Mouse (Mus musculus): ENCODE measurements around the gene Padi1.

The Padi1 gene

DNA sequence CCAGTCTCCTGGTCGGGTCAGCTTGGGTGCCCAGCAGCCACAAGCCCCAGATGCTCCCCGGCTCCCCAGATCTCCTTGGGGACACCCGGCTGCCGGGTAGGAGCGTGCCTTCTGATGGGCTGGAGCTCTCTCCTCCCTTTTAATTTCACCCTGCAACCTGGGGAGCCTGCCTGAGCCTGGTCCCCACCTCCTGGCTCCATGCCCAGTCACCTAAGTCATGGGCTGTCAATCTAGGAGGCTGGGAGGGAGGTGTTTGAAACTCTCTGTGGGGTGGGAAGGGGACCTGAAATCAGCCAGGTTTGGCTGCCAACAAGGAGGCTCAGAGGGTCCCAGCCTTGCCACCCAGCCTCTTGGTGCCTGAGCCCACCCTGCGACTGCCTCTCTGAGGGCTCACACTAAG is at the start of gene Padi1:
TSS of gene Padi1 (minus strand) at position 113 of the 400 bp plus-strand sequence.
- DNase-seq (ENCODE audit: low read depth, low spot score), result no peak

GRCm38 (mm10) chr4:140892163-140892530 is 46.6 kb upstream of the Padi1 start:
- no peak for DNase-seq (ENCODE audit: low read depth, low spot score)

- DNase-seq (ENCODE audit: low read depth, low spot score), result no peak
Measured at GRCm38 (mm10) chr4:140891525-140892162, 46.1 kb upstream of the Padi1 start.

- DNase-seq (ENCODE audit: low read depth, low spot score), result no peak
Measured at GRCm38 (mm10) chr4:140883852-140884251, 38.3 kb upstream of the Padi1 start.

DNA sequence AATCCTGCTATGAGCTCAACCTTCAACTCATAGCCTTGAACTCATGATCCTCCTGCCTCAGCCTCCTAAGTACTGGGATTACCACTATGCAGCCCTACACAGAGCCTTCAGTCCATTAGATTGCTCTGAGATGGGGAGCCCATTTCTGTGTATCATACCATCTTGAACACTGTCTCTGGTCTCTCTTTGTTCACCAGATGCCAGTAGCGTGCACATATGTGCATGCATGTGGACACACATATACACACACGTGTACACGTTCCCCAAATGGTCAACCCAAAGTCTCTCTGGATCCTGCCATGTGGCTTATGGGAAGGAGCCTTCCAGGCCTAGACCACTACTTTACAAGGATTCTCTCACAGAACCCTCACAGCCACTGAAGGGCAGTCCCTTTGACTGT is 37.4 kb upstream of the Padi1 start:
- no peak for DNase-seq (ENCODE audit: low read depth, low spot score)

GRCm38 (mm10) chr4:140882365-140882764 is 36.8 kb upstream of the Padi1 start:
- DNase-seq (ENCODE audit: low read depth, low spot score), result no peak

- peak; percentile 57 for DNase-seq (ENCODE audit: low read depth, low spot score)
Measured at GRCm38 (mm10) chr4:140881771-140882170, 36.2 kb upstream of the Padi1 start.

- DNase-seq (ENCODE audit: low read depth, low spot score), result no peak
Measured at GRCm38 (mm10) chr4:140881026-140881670, 35.6 kb upstream of the Padi1 start.

DNA sequence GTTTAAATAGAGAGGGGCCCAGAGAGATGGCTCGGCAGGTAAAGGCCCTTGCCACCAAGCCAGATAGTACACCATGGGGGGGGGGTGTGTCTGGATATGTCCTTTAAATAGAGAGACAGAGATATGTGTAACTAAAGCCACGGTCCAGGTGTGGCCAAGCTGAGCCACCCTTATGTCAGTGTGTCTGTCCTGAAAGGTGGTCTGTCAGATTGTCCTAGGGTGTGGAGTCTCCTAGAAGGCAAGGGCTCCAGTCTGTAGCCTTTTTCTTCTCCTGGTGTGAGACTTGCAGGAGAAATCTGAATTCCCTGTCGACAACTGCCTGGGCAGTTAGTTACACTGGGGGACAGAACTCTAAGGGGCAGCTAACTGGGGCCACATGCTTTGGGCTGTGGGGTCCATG is 34.6 kb upstream of the Padi1 start:
- DNase-seq (ENCODE audit: low read depth, low spot score), result no peak

DNA sequence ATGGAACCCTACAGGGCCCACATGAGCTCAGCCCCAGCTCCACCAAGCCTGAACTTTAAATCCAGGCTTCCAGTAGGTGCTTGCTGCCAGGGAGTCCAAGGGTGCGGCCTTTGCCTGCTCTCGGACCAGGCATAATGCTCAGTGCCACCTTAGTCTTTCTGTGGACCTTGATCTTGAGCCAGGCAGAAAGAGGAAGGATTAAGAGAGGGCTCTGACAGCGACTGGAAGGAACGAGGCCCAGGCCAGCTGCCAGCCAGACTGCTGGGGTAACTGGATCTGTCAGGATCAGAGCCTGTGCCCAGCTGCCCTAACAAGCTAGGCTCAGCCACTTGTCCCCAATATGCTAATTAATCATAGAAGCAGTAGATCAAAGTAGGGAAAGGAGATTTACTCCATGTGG is 34.2 kb upstream of the Padi1 start:
- DNase-seq (ENCODE audit: low read depth, low spot score), result peak; percentile 53

DNA sequence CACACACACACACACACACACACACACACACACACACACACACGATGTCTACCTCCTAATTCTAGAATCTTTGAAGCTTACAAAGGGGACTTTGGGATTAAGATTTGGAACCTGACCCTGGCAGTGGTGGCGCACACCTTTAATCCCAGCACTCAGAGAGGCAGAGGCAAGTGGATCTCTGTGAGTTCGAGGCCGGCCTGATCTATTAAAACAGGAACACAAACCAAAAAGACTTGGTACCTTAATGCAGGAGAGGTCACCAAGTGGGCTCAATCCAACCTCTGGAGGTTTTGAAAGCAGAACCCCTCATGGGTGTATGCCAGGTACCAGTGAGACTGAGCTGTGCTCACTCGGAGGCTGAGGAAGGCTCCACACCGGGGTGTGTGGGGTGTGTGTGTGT is 33.5 kb upstream of the Padi1 start:
- no peak for DNase-seq (ENCODE audit: low read depth, low spot score)

- no peak for DNase-seq (ENCODE audit: low read depth, low spot score)
Measured at GRCm38 (mm10) chr4:140878655-140879054, 33.1 kb upstream of the Padi1 start.

DNA sequence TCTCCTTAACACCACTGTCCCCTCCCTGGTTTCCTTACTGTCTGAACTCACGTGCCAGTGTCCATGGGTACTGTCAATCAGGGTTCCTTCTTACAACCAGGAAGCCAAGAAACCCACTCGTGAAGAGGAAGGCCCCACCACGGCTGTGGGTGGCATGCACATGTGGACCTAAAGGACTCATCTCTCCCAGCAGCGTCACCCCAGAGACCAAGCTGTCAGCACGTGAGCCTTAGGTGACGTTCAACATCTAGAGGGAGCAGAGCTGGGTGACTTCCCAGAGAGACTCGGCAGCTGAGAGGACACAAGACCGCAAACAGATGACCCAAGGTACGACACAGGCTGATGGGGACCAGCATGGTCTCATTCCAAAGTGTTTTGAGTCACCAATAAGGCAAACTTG is 31.9 kb upstream of the Padi1 start:
- DNase-seq (ENCODE audit: low read depth, low spot score), result no peak

DNA sequence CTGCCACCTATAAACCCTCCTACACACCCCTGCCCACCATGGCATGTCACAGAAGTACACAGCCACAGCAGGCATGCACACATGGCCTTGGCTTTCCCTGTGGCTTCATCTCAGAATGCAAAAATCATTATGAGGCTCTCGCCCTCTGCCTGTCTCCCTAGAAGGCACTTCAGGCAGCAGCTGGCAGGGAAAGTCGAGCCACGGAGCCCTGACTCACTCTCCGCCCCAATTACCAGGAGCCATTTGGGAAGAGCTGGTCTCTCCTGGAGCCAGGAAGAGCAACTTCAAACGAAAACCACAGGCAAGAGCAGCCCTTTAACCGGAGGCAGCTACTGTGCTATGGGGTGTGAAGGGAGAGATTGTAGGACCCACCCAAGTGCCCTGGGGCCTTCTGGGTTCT is 31.1 kb upstream of the Padi1 start:
- DNase-seq (ENCODE audit: low read depth, low spot score), result no peak

GRCm38 (mm10) chr4:140876161-140876560 is 30.6 kb upstream of the Padi1 start:
- DNase-seq (ENCODE audit: low read depth, low spot score), result no peak

GRCm38 (mm10) chr4:140873011-140873410 is 27.4 kb upstream of the Padi1 start:
- no peak for DNase-seq (ENCODE audit: low read depth, low spot score)

GRCm38 (mm10) chr4:140872686-140872992 is 27.1 kb upstream of the Padi1 start:
- no peak for DNase-seq (ENCODE audit: low read depth, low spot score)

DNA sequence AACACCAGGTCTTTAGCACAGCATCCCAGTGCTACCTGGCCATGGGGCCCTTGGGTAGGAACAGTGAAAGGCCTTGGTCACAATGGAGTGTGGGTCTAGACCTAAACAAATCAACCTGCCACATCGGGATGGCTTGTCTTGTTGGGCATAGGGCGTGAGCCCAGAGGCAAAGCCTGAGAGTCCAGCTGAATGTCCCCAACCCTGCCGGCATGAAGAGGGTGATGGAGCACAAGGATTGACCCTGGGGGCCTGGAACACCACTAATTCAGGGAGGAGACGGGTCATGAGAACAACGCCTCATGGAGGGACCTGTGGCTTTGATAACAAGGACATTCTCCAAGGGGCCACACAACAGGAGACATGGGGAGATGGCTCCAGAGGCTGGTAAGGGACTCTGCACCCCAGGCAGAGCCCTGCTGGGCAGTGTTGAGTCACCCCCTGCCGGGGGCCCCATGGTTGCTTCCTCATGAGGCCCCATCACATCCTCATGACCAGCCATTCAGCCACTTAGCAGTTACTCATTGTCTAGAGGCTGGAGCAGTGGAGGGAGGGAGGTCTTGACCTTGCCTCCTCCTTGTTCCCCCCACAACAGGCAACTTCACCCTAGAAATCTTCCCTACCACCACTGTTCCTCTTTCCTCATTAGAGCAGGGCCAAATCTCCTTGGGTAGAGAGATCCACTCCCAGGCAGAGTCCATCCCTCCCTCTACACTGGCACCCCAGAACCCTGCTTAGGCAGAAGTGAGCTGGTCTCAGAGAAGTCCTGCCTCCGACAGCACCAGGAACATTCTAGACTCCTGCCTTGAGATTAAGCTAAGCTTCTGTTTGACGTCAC is 26.5 kb upstream of the Padi1 start:
- no peak for DNase-seq (ENCODE audit: low read depth, low spot score)

DNA sequence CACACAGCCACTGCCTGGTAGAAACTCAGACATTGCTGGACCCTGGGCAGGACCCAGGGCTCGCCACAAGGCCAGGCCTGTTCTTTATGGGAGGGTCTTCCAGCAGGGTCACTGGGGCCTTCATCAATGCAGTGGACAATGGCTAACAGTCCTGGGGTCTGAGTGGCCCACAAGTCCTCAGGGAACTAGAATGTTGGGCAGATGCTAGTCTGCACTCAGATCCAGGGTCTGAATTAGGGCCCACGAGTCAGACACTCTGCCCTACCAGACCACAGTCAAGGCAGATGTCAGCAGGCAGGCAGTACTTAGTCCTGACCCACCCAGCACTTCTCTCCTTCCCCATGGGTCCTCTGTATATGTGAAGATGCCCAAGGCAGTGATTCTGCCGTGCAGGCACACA is 25.8 kb upstream of the Padi1 start:
- no peak for DNase-seq (ENCODE audit: low read depth, low spot score)

DNA sequence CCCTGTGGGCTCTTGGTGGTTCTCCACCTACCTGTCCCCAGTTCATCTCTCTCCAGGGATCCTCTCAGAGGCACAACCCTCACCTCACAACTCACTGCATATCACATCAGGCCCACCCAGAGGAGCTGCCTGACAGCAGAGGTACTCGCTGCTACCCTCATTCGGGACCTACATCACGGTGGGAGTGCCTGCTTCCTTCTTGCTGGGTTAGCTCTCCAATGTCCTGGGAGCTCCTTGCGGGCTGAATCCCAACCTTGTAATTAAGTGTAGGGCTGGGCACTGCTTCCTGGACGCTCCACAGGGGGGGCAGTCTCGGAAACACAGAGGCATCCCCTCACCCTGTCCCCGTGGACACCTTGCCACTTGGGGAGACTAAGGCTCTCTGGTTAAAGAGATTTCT is 25.3 kb upstream of the Padi1 start:
- no peak for DNase-seq (ENCODE audit: low read depth, low spot score)

- no peak for DNase-seq (ENCODE audit: low read depth, low spot score)
Measured at GRCm38 (mm10) chr4:140869945-140870344, 24.4 kb upstream of the Padi1 start.

GRCm38 (mm10) chr4:140868484-140869190 is 23.1 kb upstream of the Padi1 start:
- no peak for DNase-seq (ENCODE audit: low read depth, low spot score)

All from retina, postnatal 7 days (tissue).